ENCODE assay signal across 8 mouse cellular contexts in the genomic region with DNA sequence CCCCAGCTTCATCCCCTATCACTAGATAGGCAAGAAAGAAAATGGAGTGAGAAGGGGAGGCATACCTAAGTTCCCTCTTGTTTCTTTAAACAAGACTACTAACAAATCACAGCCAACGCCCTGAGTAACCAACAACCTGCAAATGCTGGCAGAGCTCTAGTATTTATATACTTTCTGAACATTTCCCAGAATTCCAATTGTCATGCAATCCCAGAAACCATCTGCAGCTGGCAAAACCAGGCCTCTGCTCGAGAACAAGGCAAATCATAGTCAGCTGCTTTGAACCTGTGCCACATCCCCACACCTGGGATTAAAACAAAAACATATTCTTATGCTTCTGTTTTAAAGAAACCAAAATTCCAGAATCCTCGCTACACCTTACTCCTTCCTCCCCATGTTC. TPM values are rescaled to one million over a fixed set of nuclear protein-coding genes. Genes with fewer than 3 reads are reported as not detected.
DNase-seq lines count a peak whose midpoint lies in the region; ATAC-seq and TF ChIP-seq lines count a peak whose summit lies in the region.

No protein-coding gene starts in this region.

- WGBS in heart, postnatal 0 days = 78% methylated on average over 3 of the region's 3 CpGs
- WGBS in hindbrain, embryonic 13.5 days = 91% methylated on average over 3 of the region's 3 CpGs
- WGBS in midbrain, embryonic 11.5 days = 91% methylated on average over 3 of the region's 3 CpGs

- TF ChIP-seq CTCF in heart, postnatal 0 days (IDR thresholded peaks at IDR 0.05; ENCODE audit: low read depth) = no peak

- peaks cover 16% of the 10 kb centered on the region for H3K36me3 ChIP-seq in heart, postnatal 0 days (replicated peaks; ENCODE audit: control insufficient read depth, insufficient read depth, low read length)
- H3K36me3 ChIP-seq in hindbrain, embryonic 13.5 days = peaks cover 18% of the 10 kb centered on the region
- 0 out of 2 replicates have a peak, but pooled peaks cover 7% of the 10 kb centered on the region for H3K36me3 ChIP-seq in midbrain, embryonic 11.5 days (ENCODE audit: control insufficient read depth, insufficient read depth, low read length)

- no peak overlapping the region for H3K4me3 ChIP-seq in heart, postnatal 0 days (ENCODE audit: low read depth, low read length)
- H3K4me3 ChIP-seq in hindbrain, embryonic 13.5 days = peak overlapping the region; percentile 65; the same call in 1 of the 2 replicates
- H3K4me3 ChIP-seq in midbrain, embryonic 11.5 days (ENCODE audit: low read depth, low read length) = peak overlapping the region; percentile 73

- peak overlapping the region; percentile 69 for H3K4me2 ChIP-seq in heart, postnatal 0 days (ENCODE audit: low read depth, low read length)
- H3K4me2 ChIP-seq in hindbrain, embryonic 13.5 days = peak overlapping the region; percentile 78
- H3K4me2 ChIP-seq in midbrain, embryonic 11.5 days = peak overlapping the region; percentile 70; the same call in 1 of the 2 replicates

- no peak overlapping the region for H3K9ac ChIP-seq in heart, postnatal 0 days (replicated peaks; ENCODE audit: low read depth, low read length)
- peak overlapping the region; percentile 78 for H3K9ac ChIP-seq in hindbrain, embryonic 13.5 days
- H3K9ac ChIP-seq in midbrain, embryonic 11.5 days (ENCODE audit: low read length) = no peak overlapping the region

- H3K27me3 ChIP-seq in heart, postnatal 0 days (ENCODE audit: control insufficient read depth, insufficient read depth, low read length) = 0 out of 2 replicates have a peak, but pooled peaks cover 7% of the 10 kb centered on the region
- H3K27me3 ChIP-seq in hindbrain, embryonic 13.5 days = peaks cover 23% of the 10 kb centered on the region
- H3K27me3 ChIP-seq in midbrain, embryonic 11.5 days (ENCODE audit: control insufficient read depth, insufficient read depth, low read length) = peaks cover 3% of the 10 kb centered on the region

- peaks cover 9% of the 10 kb centered on the region for H3K4me1 ChIP-seq in heart, postnatal 0 days (ENCODE audit: control insufficient read depth, insufficient read depth)
- H3K4me1 ChIP-seq in hindbrain, embryonic 13.5 days (replicated peaks) = peaks cover 19% of the 10 kb centered on the region
- H3K4me1 ChIP-seq in midbrain, embryonic 11.5 days (ENCODE audit: control insufficient read depth, insufficient read depth, low read length) = peaks cover 6% of the 10 kb centered on the region; the same call in 1 of the 2 replicates

- H3K27ac ChIP-seq in heart, postnatal 0 days (ENCODE audit: low read depth) = no peak overlapping the region
- no peak overlapping the region for H3K27ac ChIP-seq in hindbrain, embryonic 13.5 days
- H3K27ac ChIP-seq in midbrain, embryonic 11.5 days (ENCODE audit: low read depth, low read length) = no peak overlapping the region

- DNase-seq in heart, postnatal 0 days (ENCODE audit: low spot score) = no peak
- DNase-seq in heart, adult 11 months = no peak
- peak; percentile 45 for DNase-seq in MN1 (ENCODE audit: low spot score)
- no peak for DNase-seq in midbrain, embryonic 11.5 days (ENCODE audit: low spot score, missing footprints)
- DNase-seq in thymus, postnatal 14 days = no peak
- no peak for DNase-seq in layer of hippocampus, adult 9-11 months
- DNase-seq in layer of hippocampus, adult 9-10 months (ENCODE audit: low spot score) = no peak

- TF ChIP-seq EP300 in heart, postnatal 0 days (IDR thresholded peaks at IDR 0.05; ENCODE audit: low read depth) = no peak

- no peaks in the 10 kb centered on the region for H3K9me3 ChIP-seq in heart, postnatal 0 days (replicated peaks; ENCODE audit: control insufficient read depth, low read length)
- no peaks in the 10 kb centered on the region for H3K9me3 ChIP-seq in hindbrain, embryonic 13.5 days
- no peaks in the 10 kb centered on the region for H3K9me3 ChIP-seq in midbrain, embryonic 11.5 days (ENCODE audit: control insufficient read depth, low read length)

- no peak for ATAC-seq in heart, postnatal 0 days (ENCODE audit: insufficient read depth, low read depth)
- no peak for ATAC-seq in hindbrain, embryonic 13.5 days (ENCODE audit: low FRiP score)
- no peak for ATAC-seq in midbrain, embryonic 11.5 days (ENCODE audit: low FRiP score)

RNA-seq across cellular contexts. Expression of a gene that starts 1.5 kb away (rescaled TPM):
- total RNA-seq in heart, postnatal 0 days (2014; rRNA removed; ENCODE audit: low replicate concordance) = 74.9 and 140 TPM in 2 replicates
- polyA plus RNA-seq in heart, postnatal 0 days (2015; fragmentation: Nextera tagmentation; extraction: Ambion mirVana) = 109 and 113 TPM in 2 replicates
- polyA plus RNA-seq in hindbrain, embryonic 13.5 days (2015; fragmentation: Nextera tagmentation; extraction: Ambion mirVana) = 125 and 128 TPM in 2 replicates
- polyA plus RNA-seq in midbrain, embryonic 11.5 days (2014; fragmentation: Nextera tagmentation; extraction: Ambion mirVana) = 115 and 117 TPM in 2 replicates

RNA-seq across cellular contexts. Expression of a gene that starts 5.6 kb away (rescaled TPM):
- total RNA-seq in heart, postnatal 0 days (2014; rRNA removed; ENCODE audit: low replicate concordance) = 20.0 and 27.3 TPM in 2 replicates
- 30.6 and 32.3 TPM in 2 replicates for polyA plus RNA-seq in heart, postnatal 0 days (2015; fragmentation: Nextera tagmentation; extraction: Ambion mirVana)
- 106 and 107 TPM in 2 replicates for polyA plus RNA-seq in hindbrain, embryonic 13.5 days (2015; fragmentation: Nextera tagmentation; extraction: Ambion mirVana)
- polyA plus RNA-seq in midbrain, embryonic 11.5 days (2014; fragmentation: Nextera tagmentation; extraction: Ambion mirVana) = 84.7 and 88.6 TPM in 2 replicates

RNA-seq across cellular contexts. Expression of a gene that starts 12.4 kb away (rescaled TPM):
- total RNA-seq in heart, postnatal 0 days (2014; rRNA removed; ENCODE audit: low replicate concordance) = 32.7 and 52.4 TPM in 2 replicates
- 24.3 and 24.6 TPM in 2 replicates for polyA plus RNA-seq in heart, postnatal 0 days (2015; fragmentation: Nextera tagmentation; extraction: Ambion mirVana)
- polyA plus RNA-seq in hindbrain, embryonic 13.5 days (2015; fragmentation: Nextera tagmentation; extraction: Ambion mirVana) = 45.0 and 51.1 TPM in 2 replicates
- polyA plus RNA-seq in midbrain, embryonic 11.5 days (2014; fragmentation: Nextera tagmentation; extraction: Ambion mirVana) = 54.1 and 56.3 TPM in 2 replicates

RNA-seq across cellular contexts. Expression of a gene that starts 23.2 kb away (rescaled TPM):
- total RNA-seq in heart, postnatal 0 days (2014; rRNA removed; ENCODE audit: low replicate concordance) = 28.9 and 55.0 TPM in 2 replicates
- polyA plus RNA-seq in heart, postnatal 0 days (2015; fragmentation: Nextera tagmentation; extraction: Ambion mirVana) = 32.6 and 34.3 TPM in 2 replicates
- polyA plus RNA-seq in hindbrain, embryonic 13.5 days (2015; fragmentation: Nextera tagmentation; extraction: Ambion mirVana) = 105 and 110 TPM in 2 replicates
- polyA plus RNA-seq in midbrain, embryonic 11.5 days (2014; fragmentation: Nextera tagmentation; extraction: Ambion mirVana) = 49.5 and 58.4 TPM in 2 replicates

RNA-seq across cellular contexts. Expression of a gene that starts 35.6 kb away (rescaled TPM):
- total RNA-seq in heart, postnatal 0 days (2014; rRNA removed; ENCODE audit: low replicate concordance) = 20.8 and 27.1 TPM in 2 replicates
- 30.0 and 31.7 TPM in 2 replicates for polyA plus RNA-seq in heart, postnatal 0 days (2015; fragmentation: Nextera tagmentation; extraction: Ambion mirVana)
- 51.6 and 52.3 TPM in 2 replicates for polyA plus RNA-seq in hindbrain, embryonic 13.5 days (2015; fragmentation: Nextera tagmentation; extraction: Ambion mirVana)
- 45.1 and 46.7 TPM in 2 replicates for polyA plus RNA-seq in midbrain, embryonic 11.5 days (2014; fragmentation: Nextera tagmentation; extraction: Ambion mirVana)
